Mouse (Mus musculus): ENCODE data around the gene Cd81. TPM values are rescaled to one million over a fixed set of nuclear protein-coding genes. Genes with fewer than 3 reads are reported as not detected.
A peak's percentile ranks its signal among the peaks of the same experiment; 100 is the strongest.

Cd81 gene
- total RNA-seq, 2 experiments from 2014 or later = 118 to 130 TPM

GRCm38 (mm10) chr7:143070506-143071070 lies 18.0 kb downstream of the Cd81 start:
- no peak for DNase-seq

- no peak for DNase-seq
Measured at GRCm38 (mm10) chr7:143072605-143073004, 20.1 kb downstream of the Cd81 start.

GRCm38 (mm10) chr7:143073086-143073485 lies 20.5 kb downstream of the Cd81 start:
- no peak for DNase-seq

GRCm38 (mm10) chr7:143075394-143075793 lies 22.9 kb downstream of the Cd81 start:
- no peak for DNase-seq

- no peak for DNase-seq
Measured at GRCm38 (mm10) chr7:143077351-143077750, 24.8 kb downstream of the Cd81 start.

- DNase-seq = no peak
Measured at GRCm38 (mm10) chr7:143082024-143082423, 29.5 kb downstream of the Cd81 start.

- no peak for DNase-seq
Measured at GRCm38 (mm10) chr7:143083708-143084107, 31.2 kb downstream of the Cd81 start.

DNA sequence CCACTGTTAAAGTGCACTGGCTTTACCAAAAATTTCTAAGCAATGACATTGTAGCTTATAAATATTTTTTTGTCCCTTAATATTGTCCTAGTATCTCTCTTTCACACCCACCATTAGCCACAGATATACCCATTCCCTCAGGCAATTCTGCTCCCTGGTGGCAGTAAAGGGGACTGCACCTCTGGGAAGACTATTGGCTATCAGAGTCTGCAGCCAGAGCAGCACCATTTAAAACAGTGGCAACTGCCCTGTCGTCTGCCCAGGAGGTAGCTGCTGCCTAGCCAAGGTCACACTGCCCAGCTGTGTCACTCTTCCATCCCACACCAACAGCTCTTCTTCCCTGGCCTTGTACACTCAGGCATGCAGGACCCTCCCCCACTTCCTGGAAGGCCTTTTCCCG lies 33.8 kb downstream of the Cd81 start:
- DNase-seq = peak; percentile 50

DNA sequence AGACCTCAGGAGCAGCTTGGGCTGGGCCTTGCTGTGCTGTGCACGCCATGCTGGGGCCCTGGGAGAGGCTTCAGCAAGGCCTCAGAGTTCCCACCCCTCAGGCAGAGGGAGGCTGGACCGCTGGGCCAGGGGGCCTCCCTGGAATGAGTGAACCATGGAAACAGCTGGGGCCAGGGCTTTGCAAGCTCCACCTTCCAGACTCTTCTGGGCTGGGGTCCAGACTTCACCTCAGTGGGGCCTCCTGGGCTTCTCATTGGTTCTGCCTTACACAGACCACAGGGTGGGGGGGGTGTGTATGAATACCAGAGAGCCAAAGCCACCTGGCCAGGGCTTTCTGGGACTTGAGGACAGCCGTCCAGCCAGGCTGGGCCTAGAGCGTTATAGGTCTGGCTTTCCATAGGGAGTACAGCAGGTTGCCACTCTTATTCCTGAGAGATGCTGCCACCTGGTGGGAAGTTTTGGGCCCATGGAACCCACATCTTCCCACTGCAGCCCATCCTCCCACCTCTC lies 34.6 kb downstream of the Cd81 start:
- DNase-seq = no peak

GRCm38 (mm10) chr7:143093847-143094246 lies 41.3 kb downstream of the Cd81 start:
- no peak for DNase-seq

- peak; percentile 42 for DNase-seq
Measured at GRCm38 (mm10) chr7:143094592-143095553, 42.3 kb downstream of the Cd81 start, which contains the start of gene Trpm5. Gene Trpm5 (minus strand): TSS chr7:143094642.

- no peak for DNase-seq
Measured at GRCm38 (mm10) chr7:143095554-143095907, 43.0 kb downstream of the Cd81 start.

DNA sequence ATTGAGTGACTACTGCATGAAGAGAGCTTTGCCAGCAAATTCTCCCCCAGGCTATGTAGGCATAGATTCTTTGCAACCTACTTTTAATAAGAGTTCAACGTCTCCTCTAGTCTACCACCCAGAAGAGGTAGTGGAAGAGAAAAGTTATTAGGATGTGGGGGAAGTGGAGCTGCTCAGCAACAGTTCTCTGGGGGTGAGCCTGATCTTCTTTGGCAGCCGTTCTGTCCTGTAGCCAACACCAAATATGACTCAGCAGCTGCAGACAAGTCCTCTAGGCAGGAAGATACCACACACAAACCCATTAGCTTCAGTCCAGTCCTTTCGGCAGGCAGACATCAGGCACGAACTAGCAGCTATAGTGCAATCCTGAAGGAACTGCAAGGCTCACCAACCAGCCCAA lies 48.2 kb downstream of the Cd81 start:
- peak; percentile 40 for DNase-seq

DNA sequence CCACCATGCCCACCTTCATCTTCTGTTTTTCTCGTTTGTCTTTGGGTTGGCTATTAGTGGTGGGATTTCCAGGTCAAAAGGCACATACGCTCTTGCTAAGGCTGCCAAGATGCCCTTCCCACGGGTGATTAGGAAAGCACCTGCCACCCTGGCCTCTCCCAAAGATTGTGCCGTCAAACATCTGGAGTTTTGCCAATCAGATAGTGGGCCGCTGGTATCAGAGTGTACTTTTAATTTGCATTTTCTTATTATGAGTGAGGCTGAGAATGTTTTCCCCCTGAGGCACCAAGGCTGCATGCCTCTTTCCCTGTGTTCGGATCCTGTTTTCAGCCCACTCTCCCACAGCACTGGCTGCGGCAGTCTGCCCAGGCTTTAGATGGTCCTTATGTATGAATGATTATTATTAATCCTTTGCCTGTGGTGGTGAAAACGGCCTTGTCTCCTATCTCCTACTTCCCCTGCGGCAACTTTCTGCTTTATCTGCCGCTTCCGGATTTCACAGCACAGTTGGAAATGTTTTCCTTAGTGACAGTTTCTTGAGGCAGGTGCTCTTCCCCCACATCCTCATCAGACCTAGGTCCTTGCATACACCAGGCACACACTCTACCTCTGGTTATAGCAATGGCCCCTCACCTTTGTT lies 52.8 kb downstream of the Cd81 start:
- no peak for DNase-seq

GRCm38 (mm10) chr7:143106062-143106461 lies 53.5 kb downstream of the Cd81 start, which contains the start of gene Kcnq1:
Gene Kcnq1 (plus strand): TSS chr7:143106362.
- no peak for DNase-seq

DNA sequence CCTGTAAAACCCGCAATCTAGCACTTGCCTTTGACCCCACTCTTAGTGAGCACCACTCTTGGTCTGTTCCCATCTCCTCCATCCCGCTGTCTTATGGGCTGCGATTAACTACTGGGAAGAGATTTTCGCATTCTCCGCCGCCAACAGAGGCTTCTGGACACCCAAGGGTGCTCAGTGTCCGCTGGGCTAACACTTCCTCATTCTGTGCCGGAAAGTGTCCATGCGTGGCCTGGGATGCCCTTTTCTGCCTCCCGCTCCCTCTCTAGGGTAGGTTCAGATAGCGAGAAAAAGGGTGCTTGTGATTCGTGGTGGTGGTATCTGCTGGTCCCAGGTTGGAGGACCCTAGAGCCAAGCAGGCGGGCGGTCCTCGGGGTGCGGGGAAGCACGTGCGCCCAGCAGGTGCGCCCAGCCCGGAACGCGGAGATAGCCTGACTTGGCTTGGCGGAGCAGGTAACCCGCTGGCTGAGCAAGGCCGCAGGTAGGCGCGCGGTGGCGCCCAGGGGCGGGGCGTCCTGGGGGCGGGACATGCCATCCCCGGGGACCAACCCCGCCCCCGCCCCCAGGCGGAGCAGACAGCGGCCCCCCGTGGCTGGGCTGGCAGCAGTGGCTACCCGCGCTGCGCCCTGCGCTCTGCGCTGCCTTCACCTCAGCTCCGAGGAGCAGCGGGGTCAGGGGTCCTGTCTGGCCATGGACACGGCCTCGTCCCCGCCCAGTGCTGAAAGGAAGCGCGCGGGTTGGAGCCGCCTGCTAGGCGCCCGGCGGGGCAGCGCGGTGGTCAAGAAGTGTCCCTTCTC lies 54.3 kb downstream of the Cd81 start:
- peak; percentile 20 for DNase-seq

DNA sequence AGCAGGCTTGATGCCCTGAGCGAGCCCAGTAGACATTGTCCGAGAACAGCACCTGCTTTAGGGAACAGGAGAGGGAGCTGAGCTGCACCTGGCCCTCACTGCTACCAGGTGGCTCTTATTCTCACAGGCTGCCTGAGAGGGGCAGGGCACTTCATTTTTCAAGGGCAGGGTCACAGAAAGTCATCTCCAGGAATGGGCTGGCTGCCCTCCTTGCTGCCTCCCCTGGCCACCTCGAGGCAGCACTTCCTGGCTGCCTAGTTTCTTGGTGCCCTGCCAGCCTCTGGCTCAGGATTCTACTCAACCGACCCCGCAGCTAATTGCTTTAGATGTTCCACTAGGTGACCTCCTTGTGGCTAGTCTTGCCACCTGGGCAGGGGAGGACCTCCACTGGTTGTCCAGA lies 55.7 kb downstream of the Cd81 start:
- DNase-seq = no peak

GRCm38 (mm10) chr7:143108996-143109660 lies 56.6 kb downstream of the Cd81 start:
- no peak for DNase-seq

- no peak for DNase-seq
Measured at GRCm38 (mm10) chr7:143109696-143110095, 57.2 kb downstream of the Cd81 start.

DNA sequence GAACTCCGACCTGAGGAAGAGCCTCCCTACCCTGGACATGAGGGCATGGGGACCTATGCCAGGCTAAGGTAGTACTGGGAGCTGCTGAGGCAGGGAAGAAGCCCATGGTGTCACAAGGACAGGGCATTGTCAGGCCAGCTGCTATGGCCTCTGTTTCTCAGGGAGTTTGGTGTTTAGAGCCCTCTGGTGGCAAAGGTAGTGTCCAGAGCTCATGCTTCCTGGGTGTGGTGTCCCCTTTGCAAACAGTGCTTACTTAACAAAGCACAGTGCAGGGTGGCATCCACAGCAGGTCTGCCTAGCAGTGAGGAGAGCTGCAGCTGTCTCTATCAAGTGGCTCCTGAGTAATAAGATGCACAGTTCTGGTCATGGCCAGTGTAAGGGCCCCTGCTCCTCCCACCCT lies 58.3 kb downstream of the Cd81 start:
- DNase-seq = no peak

DNA sequence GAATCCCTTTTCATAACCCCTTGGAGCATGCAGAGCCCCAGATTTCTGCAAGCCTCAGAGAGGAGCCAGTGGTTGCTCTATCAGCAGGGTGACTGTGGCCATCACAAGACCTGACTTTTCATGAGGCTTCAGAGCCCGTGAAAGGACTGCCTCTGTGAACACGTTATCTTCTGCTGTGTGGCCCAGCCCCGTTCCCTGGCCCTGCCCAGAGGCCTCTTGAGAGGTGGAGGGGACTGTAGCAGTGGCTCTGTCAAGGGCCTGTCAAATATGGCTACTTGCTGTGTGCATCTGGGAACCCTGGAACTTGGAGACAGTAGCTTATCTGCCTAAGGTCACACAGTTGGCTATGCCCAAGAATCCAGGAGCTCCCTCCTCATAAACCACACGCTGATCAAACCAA lies 59.2 kb downstream of the Cd81 start:
- DNase-seq = no peak
